Mouse (Mus musculus) megakaryocyte, embryonic 14.5 days (primary cell): Measurements from ENCODE around the gene Phgdh.

Experiments used
- FLI1 ChIP-seq: IDR thresholded peaks from 2 replicates; pipeline ENCODE4 v1.6.1; 2012; ENCODE audit warnings: low read length, inconsistent platforms, mixed read lengths
- GATA1 ChIP-seq: IDR thresholded peaks from 3 replicates; pipeline ENCODE4 v1.6.1; 2012; ENCODE audit warnings: mixed read lengths, low read length, inconsistent platforms, borderline replicate concordance

DNA sequence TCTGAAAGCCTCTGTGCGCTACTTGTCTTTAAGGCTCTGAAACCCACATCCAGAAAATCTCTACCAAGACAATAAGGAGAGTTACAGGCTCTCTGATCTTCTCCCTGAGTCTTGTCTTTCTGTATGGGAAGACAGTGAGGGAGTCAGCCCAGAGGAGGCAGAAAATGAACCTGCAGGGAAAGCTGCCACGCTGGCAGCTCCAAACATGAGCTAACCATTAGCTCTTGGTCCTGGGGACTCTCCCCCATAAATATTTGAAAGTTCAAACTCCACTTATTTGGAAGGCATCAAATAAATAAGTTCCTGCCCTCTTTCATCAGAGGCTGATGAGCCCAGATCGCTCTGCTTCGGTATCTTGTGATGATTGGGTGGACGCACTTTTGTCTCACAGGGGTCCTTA, 56.6 kb downstream of the Phgdh start:
- no peak for TF ChIP-seq FLI1
- no peak for TF ChIP-seq GATA1
